Mouse (Mus musculus): ENCODE results near the gene Tdrd1. TPM values are rescaled to one million over a fixed set of nuclear protein-coding genes. Genes with fewer than 3 reads are reported as not detected.

Tdrd1 gene
- total and polyA plus RNA-seq, 3 experiments = 0.07 TPM; not detected in 2

DNA sequence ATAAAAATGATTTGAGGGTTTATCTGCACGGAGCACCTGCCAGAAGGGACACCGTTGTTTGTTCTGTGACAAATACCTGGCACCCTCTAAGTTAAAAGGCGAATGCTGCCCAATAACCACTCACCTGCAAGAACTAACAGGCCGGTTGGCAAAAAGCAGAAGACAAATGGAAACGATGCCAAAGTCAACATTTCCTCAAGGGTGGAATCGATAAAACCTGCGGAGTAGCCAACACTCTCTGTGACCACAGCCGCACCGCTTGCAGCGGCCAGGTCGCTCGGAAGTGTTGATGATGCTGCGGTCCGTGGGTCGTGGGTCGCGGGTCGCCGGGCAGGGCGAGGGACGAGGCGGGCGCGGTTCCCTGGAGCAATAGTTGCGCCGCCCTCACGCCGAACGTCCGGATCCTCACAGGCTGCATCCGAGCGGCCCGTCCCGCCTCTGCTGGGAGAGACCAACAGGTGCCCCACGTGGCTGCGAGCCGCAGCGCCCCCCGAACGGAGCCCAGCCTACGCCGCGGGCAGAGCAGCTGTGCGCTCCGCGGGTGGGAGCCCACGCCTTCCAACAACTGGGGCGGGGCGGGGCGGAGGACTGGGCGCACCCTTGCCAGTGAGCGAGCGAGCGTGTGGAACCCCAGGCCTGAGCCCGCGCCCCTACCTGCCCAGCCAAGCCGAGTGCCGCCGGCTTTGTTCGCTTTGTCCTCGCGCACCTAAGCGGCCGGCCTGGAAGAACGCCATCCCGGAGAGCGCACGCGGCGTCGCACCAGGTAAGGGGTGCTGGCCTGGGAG lies 48.0 kb downstream of the Tdrd1 start, which contains the start of gene Vwa2:
TSS of gene Vwa2 (plus strand) at position 434 of the 785 bp plus-strand sequence.
- DNase-seq (ENCODE audit: extremely low read depth) = no peak
- no peak within 1 kb of the TSS for H3K4me3 ChIP-seq (replicated peaks in 1 of 3; ENCODE audit: low read depth in 2 of 3, low read length in 2 of 3, poor library complexity in 1 of 3)
- no peak within 1 kb of the TSS for H3K9ac ChIP-seq (ENCODE audit: insufficient read depth, low read depth)
- H3K4me2 ChIP-seq (ENCODE audit: insufficient read depth, low read depth, poor library complexity, severe bottlenecking) = no peak within 1 kb of the TSS
- H3K79me2 ChIP-seq (replicated peaks; ENCODE audit: control insufficient read depth, extremely low read depth, insufficient read depth, poor library complexity, severe bottlenecking) = no peaks in the 10 kb centered on the region
- H3K36me3 ChIP-seq (replicated peaks in 1 of 2; ENCODE audit: control insufficient read depth in 1 of 2, insufficient read depth in 1 of 2, low read length in 1 of 2) = no peaks in the 10 kb centered on the region
- H3K27ac ChIP-seq (ENCODE audit: insufficient read depth, low read depth) = no peak within 1 kb of the TSS
- in situ Hi-C loops (cut with MboI; ENCODE audit: low pct_ligation_motif_present, low pct_unique_long_range_greater_than_20kb, low sequenced_read_pairs) (no loop called here), dilution Hi-C loops (cut with MboI; ENCODE audit: extremely low pct_ligation_motif_present, extremely low pct_unique_long_range_greater_than_20kb, low sequenced_read_pairs) (no loop called here)
- TF ChIP-seq USF2 (conservative IDR thresholded peaks at IDR 0.05; ENCODE audit: low read depth, low read length) = no peak
- TF ChIP-seq CHD1 (IDR thresholded peaks at IDR 0.05; ENCODE audit: low read depth, low read length) = no peak
- TF ChIP-seq ELF1 (IDR thresholded peaks at IDR 0.05; ENCODE audit: low read depth, low read length) = no peak
- no peak for TF ChIP-seq KAT2A (IDR thresholded peaks at IDR 0.05; ENCODE audit: insufficient replicate concordance, low read length)
- no peak for TF ChIP-seq SMC3 (IDR thresholded peaks at IDR 0.05; ENCODE audit: low read depth, low read length)
- no peak for TF ChIP-seq ETS1 (conservative IDR thresholded peaks at IDR 0.05; ENCODE audit: low read depth, low read length)
- TF ChIP-seq PAX5 (IDR thresholded peaks at IDR 0.05; ENCODE audit: low read length) = no peak
- TF ChIP-seq MEF2A (IDR thresholded peaks at IDR 0.05; ENCODE audit: borderline replicate concordance, low read depth, low read length) = no peak
- H3K4me1 ChIP-seq (ENCODE audit: control insufficient read depth in 1 of 2, insufficient read depth in 2 of 2) = peaks cover 3% of the 10 kb centered on the region in 2 experiments; a peak in 1 of 4 replicates
- peaks cover 40% of the 10 kb centered on the region for H3K27me3 ChIP-seq (replicated peaks)
- no peaks in the 10 kb centered on the region for H3K9me3 ChIP-seq (replicated peaks; ENCODE audit: low read length)

DNA sequence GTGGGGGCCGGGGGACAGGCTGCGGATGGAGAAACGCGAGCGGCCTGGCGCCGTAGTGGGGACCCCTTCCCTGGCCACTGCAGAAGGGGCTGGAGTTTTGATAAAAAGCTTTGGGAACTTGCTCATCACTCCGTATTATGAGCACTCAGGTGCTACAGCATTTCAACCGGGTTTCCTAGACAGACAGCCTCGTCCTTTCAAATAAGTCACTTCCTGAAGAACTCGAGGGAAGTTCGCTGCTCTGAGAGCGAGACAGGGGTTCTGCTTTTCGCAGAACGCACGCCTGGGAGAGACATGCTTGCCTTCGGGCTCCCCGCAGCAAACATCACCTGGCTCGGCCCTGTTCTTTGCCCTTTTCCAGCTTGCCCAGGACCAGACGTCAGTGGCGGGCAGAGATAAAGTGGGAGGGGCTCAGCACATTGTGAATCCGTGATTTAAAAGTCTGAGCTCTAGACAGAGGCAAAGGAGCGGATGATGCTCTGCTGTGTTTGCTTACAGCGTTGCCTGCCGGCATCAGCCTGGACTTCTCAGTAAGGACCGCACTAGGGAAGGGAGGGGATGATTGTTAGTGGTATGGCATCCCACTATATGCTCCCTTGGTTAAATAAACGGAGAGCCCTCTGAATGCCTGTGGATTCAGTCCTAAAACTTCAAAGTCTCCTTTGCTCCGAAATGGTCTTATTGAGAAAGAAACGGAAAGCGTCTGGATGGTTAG lies 48.7 kb downstream of the Tdrd1 start:
- no peak overlapping the region for H3K27ac ChIP-seq (ENCODE audit: insufficient read depth, low read depth)
- no peak overlapping the region for H3K9ac ChIP-seq (ENCODE audit: insufficient read depth, low read depth)
- no peaks in the 10 kb centered on the region for H3K79me2 ChIP-seq (replicated peaks; ENCODE audit: control insufficient read depth, extremely low read depth, insufficient read depth, poor library complexity, severe bottlenecking)
- dilution Hi-C loops (cut with MboI; ENCODE audit: extremely low pct_ligation_motif_present, extremely low pct_unique_long_range_greater_than_20kb, low sequenced_read_pairs) (no loop called here), in situ Hi-C loops (cut with MboI; ENCODE audit: low pct_ligation_motif_present, low pct_unique_long_range_greater_than_20kb, low sequenced_read_pairs) (no loop called here)
- peaks cover 43% of the 10 kb centered on the region for H3K27me3 ChIP-seq (replicated peaks)
- no peaks in the 10 kb centered on the region for H3K36me3 ChIP-seq (replicated peaks in 1 of 2; ENCODE audit: control insufficient read depth in 1 of 2, insufficient read depth in 1 of 2, low read length in 1 of 2)
- H3K4me2 ChIP-seq (ENCODE audit: insufficient read depth, low read depth, poor library complexity, severe bottlenecking) = no peak overlapping the region
- DNase-seq (ENCODE audit: extremely low read depth) = no peak
- TF ChIP-seq MAZ (IDR thresholded peaks at IDR 0.05; ENCODE audit: low read depth, low read length) (no peak), TCF12 (IDR thresholded peaks at IDR 0.05; ENCODE audit: low read depth, low read length) (no peak), UBTF (IDR thresholded peaks at IDR 0.05; ENCODE audit: low read depth, low read length) (no peak), USF2 (conservative IDR thresholded peaks at IDR 0.05; ENCODE audit: low read depth, low read length) (no peak), USF1 (IDR thresholded peaks at IDR 0.05; ENCODE audit: low read depth, low read length) (no peak), IRF4 (IDR thresholded peaks at IDR 0.05; ENCODE audit: low read depth, low read length) (no peak), HCFC1 (IDR thresholded peaks at IDR 0.05; ENCODE audit: low read depth, low read length) (no peak), BHLHE40 (IDR thresholded peaks at IDR 0.05; ENCODE audit: low read depth, low read length) (no peak), RCOR1 (conservative IDR thresholded peaks at IDR 0.05; ENCODE audit: low read depth, low read length) (no peak), MAFK (IDR thresholded peaks at IDR 0.05; ENCODE audit: insufficient replicate concordance, low read length) (no peak), SIN3A (IDR thresholded peaks at IDR 0.05; ENCODE audit: low read length) (no peak), ELF1 (IDR thresholded peaks at IDR 0.05; ENCODE audit: low read depth, low read length) (no peak), POLR2A (IDR thresholded peaks at IDR 0.05; ENCODE audit: low read depth, low read length) (no peak), CTCF (conservative IDR thresholded peaks at IDR 0.05 in 1 of 2, IDR thresholded peaks at IDR 0.05 in 1 of 2; ENCODE audit: low read depth in 2 of 2, low read length in 2 of 2) (no peak), NELFE (IDR thresholded peaks at IDR 0.05; ENCODE audit: low read depth, low read length) (no peak), JUND (conservative IDR thresholded peaks at IDR 0.05; ENCODE audit: low read depth, low read length) (no peak), KAT2A (IDR thresholded peaks at IDR 0.05; ENCODE audit: insufficient replicate concordance, low read length) (no peak)
- H3K9me3 ChIP-seq (replicated peaks; ENCODE audit: low read length) = no peaks in the 10 kb centered on the region
- no peak overlapping the region for H3K4me3 ChIP-seq (replicated peaks in 1 of 3; ENCODE audit: low read depth in 2 of 3, low read length in 2 of 3, poor library complexity in 1 of 3)
- 0 out of 4 replicates have a peak, but pooled peaks cover 3% of the 10 kb centered on the region in 2 experiments for H3K4me1 ChIP-seq (ENCODE audit: control insufficient read depth in 1 of 2, insufficient read depth in 2 of 2)
